Mouse (Mus musculus): ENCODE results near the gene Nap1l1.

GRCm38 (mm10) chr10:111520621-111521020 lies 47.6 kb downstream of the Nap1l1 start:
- TF ChIP-seq CTCF (IDR thresholded peaks at IDR 0.05; ENCODE audit: low read depth, low read length) (no peak), POLR2A (IDR thresholded peaks at IDR 0.05; ENCODE audit: borderline replicate concordance, low read depth, low read length) (no peak)
